Comparison of ENCODE assay signal across 23 mouse cellular contexts in genomic region chr12:109632035-109632434, GRCm38 (mm10). TPM values are rescaled to one million over a fixed set of nuclear protein-coding genes. Genes with fewer than 3 reads are reported as not detected.
"Had no signal": no experiment of that assay in that cellular context is flagged by ENCODE, and none has a peak within 500 bp of the region (broad histone marks: within the 10 kb centered on the region; RNA-seq: fewer than 3 reads in every experiment).

No protein-coding gene starts in this region.

- H3K4me1 ChIP-seq: limb, embryonic 10.5 days; limb, embryonic 13.5 days; liver, embryonic 13.5 days; neural tube, embryonic 12.5 days had no signal

- H3K36me3 ChIP-seq: liver, embryonic 13.5 days; neural tube, embryonic 12.5 days had no signal

- H3K27ac ChIP-seq: layer of hippocampus, adult 2 months; limb, embryonic 10.5 days; limb, embryonic 13.5 days; liver, embryonic 13.5 days; neural tube, embryonic 12.5 days; neural tube, embryonic 15.5 days; stomach, postnatal 0 days had no signal

- H3K27me3 ChIP-seq: limb, embryonic 13.5 days; liver, embryonic 13.5 days; neural tube, embryonic 12.5 days; neural tube, embryonic 15.5 days had no signal

- DNase-seq: kidney, adult 9 months; kidney, postnatal 14 days; layer of hippocampus, adult 9-11 months; liver; liver, embryonic 13.5 days; lung, adult 2 months; lung, postnatal 14 days; lung, postnatal 4 days; midbrain, embryonic 14.5 days; right cerebral cortex, adult 18-20 months; right cerebral cortex, postnatal 14 days; right cerebral cortex, postnatal 4 days; thymus, adult 2 months; thymus, postnatal 25 days had no signal

- H3K9me3 ChIP-seq: limb, embryonic 10.5 days; limb, embryonic 13.5 days; liver, embryonic 13.5 days; neural tube, embryonic 12.5 days; neural tube, embryonic 15.5 days had no signal

- H3K9ac ChIP-seq: limb, embryonic 13.5 days; liver, embryonic 13.5 days; neural tube, embryonic 12.5 days; neural tube, embryonic 15.5 days had no signal

- H3K4me3 ChIP-seq: layer of hippocampus, adult 2 months; limb, embryonic 10.5 days; limb, embryonic 13.5 days; liver, embryonic 13.5 days; neural tube, embryonic 12.5 days; neural tube, embryonic 15.5 days had no signal

- H3K4me2 ChIP-seq: limb, embryonic 13.5 days; liver, embryonic 13.5 days; neural tube, embryonic 12.5 days; neural tube, embryonic 15.5 days had no signal

RNA-seq across cellular contexts. Expression of gene Rtl1, which starts 31.9 kb away (rescaled TPM):
- total RNA-seq: megakaryocyte progenitor cell, adult 5-6 weeks; megakaryocyte-erythroid progenitor cell, adult 5-6 weeks had no signal
- polyA plus RNA-seq: large intestine, adult 2 months; lung, adult 2 months had no signal
